Mouse (Mus musculus): ENCODE results near the gene Hoxc9.

GRCm38 (mm10) chr15:102977423-102977974 lies 1.3 kb downstream of the Hoxc9 start:
- TF ChIP-seq CTCF (IDR thresholded peaks at IDR 0.05; ENCODE audit: borderline replicate concordance, extremely low read depth, insufficient read depth, insufficient read length) = no peak
- TF ChIP-seq POLR2A (IDR thresholded peaks at IDR 0.05; ENCODE audit: borderline replicate concordance, extremely low read depth, insufficient read depth, insufficient read length, poor library complexity, severe bottlenecking) = no peak

All from brain, embryonic 14.5 days (tissue).